Mouse (Mus musculus) monocyte, adult 2 months (primary cell): ENCODE results near the gene Kif16b.
"Not testable (repeated sequence)": the region's sequence is repeated elsewhere in the genome, so short reads cannot be mapped to it uniquely, and the experiment has no call there.

Experiments
- DNase-seq, 2 experiments: peaks; one replicate each; pipeline ENCODE4 v3.0.0; 2022; ENCODE audit warnings: low spot score in 2 of 2, low read depth in 1 of 2

Kif16b gene

GRCm38 (mm10) chr2:142599235-142599634 lies 302.1 kb downstream of the Kif16b start:
- DNase-seq, result no peak

DNA sequence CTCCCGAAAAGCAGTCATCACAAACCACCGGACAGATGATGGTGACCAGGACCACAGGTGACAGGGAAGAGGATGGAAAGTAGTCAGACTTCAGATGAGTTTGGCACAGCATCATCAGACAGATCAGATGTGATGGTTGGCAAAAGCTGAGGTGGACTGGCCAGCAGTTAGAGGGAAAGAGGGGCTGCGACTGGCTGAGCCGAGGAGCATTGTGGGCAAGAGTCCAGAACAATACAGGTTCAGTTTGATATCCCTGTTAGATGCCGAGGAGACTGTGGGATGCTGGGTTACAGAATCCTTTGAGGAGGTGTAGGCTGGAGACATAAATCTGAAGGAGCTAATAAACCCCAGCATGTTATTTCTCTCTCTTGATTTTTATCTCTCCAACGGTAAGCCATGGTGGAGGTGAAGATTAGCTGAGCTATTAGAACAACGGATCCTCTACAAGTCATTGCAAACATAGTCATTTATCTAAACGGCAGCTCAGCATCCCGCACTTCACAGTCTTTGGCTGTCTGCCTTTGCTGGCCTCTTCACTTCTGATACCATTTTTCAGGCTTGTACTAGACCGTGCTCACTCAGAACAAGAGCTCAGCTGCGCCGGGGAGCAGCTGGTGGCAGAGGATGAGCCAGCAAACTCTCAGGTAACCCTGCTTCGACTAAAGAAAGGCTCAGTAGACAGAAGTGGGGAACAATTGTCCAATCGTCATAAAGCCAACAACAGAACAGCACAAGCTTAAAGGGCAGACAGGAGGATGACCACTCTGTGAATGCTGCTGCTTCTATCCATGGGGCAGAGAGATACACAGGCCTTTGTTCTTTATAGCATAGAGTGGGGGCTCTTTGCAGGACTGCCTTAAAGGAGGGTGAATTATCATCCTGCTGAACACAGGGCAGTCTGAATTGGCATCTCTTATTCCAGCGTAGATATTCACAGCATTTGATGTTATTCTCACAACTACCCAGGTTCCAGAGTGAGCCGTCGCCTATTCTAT lies 304.9 kb downstream of the Kif16b start:
- no peak for DNase-seq

- DNase-seq, result no peak
Measured at GRCm38 (mm10) chr2:142590938-142591337, 310.4 kb downstream of the Kif16b start.

DNA sequence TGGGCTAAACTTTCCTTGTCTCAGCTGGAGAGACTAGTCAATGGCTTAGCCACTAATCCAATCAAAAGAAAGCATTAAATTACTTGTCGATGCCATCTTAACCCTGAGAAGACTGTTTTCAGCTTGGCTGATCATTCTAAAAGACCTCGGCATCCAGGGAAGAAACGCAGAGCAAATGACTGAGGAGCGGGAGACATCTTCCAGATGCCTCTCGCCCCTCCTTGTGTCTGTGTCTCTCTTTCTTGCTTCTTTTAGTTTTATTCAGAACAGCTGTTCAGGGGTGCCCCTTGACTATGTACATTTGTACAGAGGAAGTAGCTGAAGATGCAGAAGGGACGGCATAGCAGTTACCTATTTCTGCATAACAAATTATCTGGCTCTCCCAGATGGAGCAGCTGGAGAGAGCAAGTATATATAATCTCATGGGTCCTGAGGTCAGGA lies 311.0 kb downstream of the Kif16b start:
- no peak for DNase-seq

GRCm38 (mm10) chr2:142589403-142590283 lies 311.7 kb downstream of the Kif16b start:
- DNase-seq, result no peak

DNA sequence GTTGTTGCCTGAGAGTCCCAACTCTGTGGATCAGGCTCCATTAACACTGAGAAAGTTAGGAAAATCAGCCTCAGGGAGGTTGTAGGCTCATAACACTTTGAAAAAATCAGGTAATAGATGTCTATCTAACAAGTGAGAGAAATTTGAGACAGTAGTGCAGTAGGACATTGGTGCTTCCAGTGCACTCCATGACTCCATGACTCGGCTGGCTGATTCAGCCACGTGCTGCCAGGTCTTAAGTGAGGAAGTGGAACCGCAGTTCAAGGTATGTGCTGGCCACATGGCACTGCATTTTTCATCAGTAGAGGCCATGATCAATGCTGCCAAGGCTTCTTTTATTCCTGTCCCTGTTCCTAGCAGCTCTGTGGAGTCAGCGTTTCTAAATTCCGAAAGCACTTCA lies 315.5 kb downstream of the Kif16b start:
- DNase-seq, result no peak

DNA sequence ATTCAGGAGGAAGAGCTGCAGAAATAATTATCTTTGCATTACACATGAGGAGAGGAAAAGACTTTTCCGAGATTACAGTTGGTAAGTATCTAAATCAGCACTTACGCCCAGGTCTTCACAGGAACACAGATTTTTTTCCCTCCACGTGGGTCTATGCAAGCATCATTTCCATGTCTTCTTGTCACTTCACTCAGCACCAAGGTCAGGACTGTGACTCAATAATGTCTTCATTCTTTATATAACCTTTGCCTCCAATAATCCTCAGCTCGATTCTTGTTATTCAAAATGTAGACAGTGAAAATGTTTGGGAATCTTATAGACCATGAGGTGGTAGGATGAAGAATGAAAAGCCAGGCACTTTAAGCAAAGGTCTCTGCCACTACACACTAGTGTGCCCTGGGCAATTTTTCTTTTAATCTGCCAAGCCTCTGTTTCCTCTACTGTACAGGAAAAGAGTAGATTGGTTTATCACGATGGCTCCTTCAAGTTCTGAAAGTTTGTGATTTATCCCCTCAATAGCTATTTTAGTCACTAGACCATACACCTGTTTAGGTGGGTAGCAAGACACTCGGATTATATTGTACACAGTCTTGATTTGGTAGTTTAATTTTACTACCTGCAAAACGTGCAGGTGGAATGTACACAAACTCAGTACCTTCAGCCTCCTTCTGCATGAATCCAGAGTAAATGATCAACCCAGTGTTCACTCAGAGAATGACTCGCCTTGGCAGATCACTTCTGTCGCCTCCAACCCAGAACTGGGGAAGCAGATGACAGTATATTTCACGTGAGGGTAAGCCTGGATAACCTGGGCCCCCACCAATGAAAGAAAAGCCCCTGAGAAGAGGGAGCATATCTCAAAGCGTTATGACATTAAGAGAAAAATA lies 316.2 kb downstream of the Kif16b start:
- DNase-seq, result no peak

- DNase-seq, result no peak
Measured at GRCm38 (mm10) chr2:142580449-142580848, 320.9 kb downstream of the Kif16b start.

DNA sequence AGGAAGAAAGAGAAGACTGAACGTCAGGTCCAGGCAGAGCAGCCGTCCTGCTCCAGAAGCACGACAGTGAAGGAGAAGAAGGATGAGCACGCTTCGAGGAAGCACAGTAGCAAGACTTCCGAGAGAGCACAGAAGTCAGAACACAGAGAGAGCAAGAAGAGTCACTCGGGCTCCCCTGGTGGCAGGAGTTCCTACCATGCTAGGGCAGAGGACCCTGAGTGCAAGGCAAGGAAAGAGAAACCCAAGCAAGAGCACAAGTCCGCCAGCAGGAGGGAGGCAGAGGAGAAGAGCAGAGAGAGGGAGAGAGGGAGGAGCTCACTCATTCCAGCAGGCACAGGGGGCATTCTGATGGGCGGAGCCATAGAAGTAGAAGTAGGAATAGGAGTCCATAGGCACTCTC lies 323.9 kb downstream of the Kif16b start:
- DNase-seq, result not testable (repeated sequence)

- DNase-seq, result no peak
Measured at GRCm38 (mm10) chr2:142569771-142570170, 331.6 kb downstream of the Kif16b start.
